Mouse (Mus musculus): ENCODE data around the gene Nbas.
A peak's percentile ranks its signal among the peaks of the same experiment; 100 is the strongest.

The Nbas gene

DNA sequence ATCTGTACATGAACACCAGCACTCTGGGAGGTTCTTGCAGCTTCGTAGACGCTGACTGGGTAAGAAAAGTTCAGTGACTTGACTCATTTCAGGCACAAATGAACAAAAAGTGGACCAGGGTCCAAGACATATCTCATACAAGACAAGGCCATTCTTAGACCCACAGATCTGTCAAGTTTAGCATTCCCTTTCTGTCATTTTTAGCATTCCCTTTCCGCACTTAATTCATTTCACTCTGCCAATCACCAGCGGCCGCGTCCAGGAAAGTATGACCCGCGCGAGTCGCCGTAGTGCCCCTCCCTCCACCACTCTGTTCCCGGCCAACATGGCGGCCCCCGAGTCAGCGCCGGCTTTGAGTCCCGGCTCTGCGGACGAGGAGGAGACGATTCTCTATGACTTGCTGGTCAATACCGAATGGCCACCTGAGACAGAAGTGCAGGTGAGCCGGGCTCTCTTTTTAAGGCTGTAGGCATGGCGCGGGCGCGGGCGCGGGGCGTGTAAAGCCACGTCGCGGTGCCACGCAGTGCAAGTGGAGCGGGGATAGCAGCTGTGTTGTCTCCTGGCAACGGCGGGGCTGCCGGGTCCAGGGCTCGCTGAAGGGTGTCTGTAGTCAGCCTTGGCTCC is at the start of gene Nbas:
Gene Nbas (plus strand): TSS at position 308 of the 624 bp plus-strand sequence.
- DNase-seq (ENCODE audit: low spot score): peak; percentile 66

DNA sequence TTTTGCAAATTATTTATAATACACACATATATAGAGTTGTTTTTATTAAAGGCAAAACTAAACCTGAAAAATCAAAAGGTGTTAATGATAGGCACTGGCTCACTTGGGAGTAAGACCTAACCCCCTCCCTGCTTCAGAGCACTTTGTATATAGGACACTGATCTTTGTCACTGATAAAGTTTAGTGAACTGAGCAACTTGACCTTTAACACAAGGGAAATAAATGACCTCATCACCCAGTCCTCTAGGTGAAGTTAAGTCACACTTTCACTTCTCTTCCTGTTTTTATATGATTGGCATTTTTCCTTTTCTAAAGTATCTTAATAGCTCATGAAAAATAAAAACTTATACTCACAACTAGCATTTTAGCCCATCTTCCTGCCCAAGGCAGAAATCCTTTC is 26.5 kb upstream of the Nbas start:
- no peak for DNase-seq (ENCODE audit: low spot score)

DNA sequence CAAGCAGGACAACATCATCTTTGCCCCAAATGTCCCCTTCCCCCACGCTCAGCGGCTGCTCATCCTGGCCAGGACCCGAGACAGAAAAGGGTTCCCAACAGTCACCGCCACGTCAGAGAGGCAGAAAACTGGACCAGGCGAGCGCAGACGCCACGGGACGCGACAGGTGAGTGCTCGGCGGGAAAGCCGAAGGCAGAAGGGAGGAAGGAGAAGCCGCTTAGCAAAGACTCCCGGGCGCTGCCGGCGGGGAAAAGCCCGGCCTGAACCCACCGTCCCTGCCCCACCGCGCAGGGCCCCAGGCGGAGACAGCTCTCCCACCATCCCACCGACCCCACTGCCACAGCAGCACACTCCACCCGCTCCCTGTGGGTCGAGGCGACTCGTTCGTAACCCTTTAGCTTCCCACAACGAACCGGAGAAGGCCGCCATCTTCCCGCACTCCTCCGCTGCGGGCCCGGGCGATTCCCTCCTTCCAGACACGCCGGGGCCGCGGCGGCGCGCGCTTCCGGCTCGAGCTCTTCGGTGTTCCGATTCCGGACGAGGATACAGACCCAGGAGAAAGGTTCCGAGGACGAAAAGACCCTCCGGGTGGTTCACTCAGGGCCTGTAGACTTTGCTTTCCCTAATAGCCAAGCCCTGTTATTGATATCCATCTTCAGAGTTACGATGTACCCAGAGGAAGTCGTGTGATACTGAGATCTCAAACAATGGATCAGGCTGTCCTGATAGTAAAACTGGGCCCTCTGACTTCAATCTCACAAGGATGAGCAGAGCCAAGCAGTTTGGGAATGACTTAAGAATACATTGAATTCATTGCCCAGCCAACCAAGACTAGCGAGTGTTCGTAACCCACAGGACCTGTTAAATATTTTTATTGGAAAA is 20.0 kb upstream of the Nbas start, which contains the start of gene Ddx1:
Gene Ddx1 (minus strand): TSS at position 523 of the 882 bp plus-strand sequence.
- DNase-seq (ENCODE audit: low spot score): peak; percentile 82

DNA sequence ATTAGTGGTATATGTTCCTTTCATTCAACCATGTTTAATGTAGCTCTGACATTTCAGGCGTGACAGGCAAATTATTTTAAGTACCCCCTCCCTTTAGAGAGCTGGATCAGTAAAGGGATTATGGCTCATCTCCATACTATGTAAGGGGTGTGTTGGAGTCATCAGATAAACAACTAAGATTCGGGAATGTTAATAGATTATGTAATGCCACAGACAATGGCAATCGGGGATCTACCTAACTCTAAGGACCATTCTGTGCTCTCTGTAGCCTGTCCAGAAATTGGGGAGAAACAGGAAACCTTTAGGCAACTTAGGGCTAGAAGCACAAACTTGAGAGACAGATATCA is 19.4 kb upstream of the Nbas start:
- DNase-seq (ENCODE audit: low spot score): no peak

DNA sequence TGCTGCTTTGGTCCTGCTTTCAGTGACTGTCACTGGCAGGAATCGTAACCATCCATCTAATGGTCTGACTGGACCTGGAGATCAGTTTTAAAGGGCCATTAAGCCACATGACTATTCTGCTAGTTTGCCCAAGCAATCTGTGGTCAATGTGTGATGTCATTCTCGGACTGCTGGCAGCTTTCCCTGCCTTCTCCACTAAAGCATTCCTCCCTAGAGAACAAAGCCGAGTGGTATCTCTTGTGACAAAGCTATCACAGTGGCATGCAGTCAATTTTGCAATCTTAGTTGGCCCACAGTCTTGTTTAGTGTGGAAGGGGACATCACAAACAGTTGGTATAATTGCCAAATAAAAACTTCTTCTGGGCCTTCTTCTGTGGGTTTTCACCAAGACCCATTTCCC is 13.9 kb upstream of the Nbas start:
- no peak for DNase-seq (ENCODE audit: low spot score)

DNA sequence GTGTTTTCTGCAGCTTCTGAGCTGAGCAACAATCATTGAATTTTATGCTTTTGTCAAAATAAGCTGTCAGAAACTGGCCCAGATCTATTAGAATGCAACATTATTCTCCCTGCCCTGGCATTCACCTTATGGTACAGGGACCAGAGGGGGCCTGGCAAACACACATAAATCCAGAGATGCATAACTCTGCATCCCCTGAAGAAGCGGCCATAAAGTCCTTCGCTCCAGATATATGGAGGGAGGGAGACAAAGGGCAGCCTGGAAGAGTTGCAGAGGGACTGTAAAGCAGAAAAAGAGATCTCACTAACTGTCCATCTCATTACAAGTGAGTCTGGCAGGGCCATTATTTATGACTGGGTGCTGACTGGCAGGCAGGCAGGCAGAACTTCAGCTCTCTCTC is 13.2 kb upstream of the Nbas start:
- no peak for DNase-seq (ENCODE audit: low spot score)

DNA sequence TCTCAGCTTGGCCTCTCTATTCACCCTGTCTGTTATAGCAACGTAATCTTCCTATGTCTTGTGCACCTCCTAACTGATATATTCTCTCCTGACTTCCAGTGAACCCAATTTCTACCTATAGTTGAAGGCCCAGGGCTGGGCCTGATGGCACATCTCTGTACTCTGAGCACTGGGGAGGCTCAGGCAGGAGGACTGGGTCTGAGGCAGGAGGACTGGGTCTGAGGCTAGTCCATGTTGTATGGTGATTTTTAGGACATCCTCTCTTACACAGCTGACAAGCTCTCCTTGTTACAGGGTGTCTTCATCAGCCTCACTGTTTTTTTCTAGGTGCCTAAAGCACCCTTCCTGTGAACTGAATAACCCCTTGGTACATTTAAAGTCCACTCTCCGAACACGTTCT is 521 bp upstream of the Nbas start:
- no peak for DNase-seq (ENCODE audit: low spot score)

DNA sequence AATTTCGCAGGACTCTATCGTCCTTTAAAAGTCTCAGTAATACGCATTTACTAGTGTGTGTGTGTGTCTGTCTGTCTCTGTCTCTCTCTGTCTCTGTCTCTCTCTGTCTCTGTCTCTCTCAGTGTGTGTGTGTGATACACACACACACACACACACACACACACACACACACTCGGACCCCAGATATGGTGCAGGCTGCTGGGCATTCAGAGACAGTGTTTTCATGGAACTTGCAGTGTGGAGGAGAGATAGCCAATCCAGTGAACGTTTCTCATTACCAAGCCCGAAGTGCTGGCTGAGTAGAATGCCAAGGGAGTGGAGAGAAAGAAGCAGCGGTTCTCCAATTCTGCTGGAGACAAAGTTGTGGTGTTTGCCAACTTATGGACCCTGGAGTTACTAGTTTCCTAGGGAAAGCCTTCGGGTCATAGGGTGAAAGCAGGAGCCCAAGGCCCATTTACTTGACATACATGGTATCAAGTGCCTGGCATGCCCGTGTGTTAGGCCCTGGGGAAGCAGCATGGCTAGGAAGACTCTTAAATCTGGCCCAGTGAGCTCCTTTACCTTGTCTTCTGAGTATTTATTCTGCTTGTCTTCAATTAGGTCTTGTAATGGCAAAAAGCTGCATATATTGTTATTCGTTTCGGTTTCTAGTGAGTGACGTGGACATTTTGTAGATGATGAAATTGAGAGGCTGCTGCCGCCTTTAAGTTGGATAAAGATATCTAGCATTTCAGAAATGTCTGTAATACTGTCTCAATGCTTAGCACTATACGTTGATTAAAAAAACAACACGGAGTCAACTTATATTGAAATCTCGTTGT is 847 bp downstream of the Nbas start:
- no peak for DNase-seq (ENCODE audit: low spot score)

DNA sequence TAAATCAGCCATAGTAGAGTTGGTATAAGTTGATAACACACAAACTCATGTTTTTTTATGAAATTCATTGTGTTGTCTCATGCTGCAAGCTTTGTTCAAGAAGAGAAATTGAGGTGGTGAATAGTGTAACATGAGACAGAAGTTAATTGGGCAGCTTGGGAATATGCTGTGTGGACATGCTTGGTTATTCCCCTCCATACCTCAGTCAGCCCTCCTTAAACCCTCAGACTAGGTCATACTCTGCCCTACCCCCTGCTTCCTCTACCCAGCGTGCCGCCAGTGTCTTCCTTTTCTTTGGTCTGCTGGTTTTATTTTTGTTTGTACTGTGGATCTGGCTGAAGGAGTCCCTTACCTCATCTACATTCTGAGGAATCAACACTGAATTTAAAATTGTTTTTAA is 22.5 kb downstream of the Nbas start:
- no peak for DNase-seq (ENCODE audit: low spot score)

DNA sequence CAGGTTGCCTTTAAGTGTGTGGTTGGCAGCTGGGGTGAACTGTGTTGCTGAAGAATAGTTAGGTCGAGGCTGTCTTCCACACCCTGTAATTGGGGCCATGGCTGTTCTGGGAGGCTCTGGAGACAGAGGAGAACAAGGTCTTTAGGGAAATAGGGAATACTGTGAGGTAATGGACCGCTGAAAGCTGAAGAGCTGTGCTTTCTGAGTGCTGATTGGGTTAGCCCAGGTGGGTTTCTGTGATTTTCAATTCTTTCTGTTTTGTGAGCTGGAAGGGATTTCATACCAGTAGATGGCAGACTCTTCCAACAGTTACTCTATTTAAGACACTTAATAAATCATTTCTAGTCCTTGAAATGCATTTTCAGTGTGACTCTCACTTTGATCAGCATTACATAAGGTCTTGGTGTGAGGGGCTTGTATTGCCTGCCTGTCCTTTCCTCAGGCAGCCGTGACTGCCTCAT is 24.5 kb downstream of the Nbas start:
- DNase-seq (ENCODE audit: low spot score): no peak

DNA sequence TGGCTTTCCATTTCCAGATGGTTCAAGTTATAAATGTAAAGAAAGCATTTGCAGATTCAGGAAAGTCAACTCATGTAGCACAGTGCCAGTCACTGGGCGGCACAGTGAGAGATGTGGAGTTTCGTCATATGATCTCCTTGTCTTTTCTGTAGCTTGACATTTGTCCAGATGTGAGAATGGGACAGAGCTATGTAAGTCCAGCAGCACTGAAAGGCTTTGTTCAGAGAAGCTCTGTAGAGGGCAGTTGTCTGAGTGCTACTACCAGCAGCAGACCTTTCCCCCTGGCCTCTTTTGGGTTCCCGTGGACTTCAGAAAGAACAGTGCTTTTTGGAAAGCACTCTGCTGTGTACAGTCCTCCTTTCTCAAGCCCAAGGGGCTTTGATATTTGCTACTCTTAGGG is 34.1 kb downstream of the Nbas start:
- no peak for DNase-seq (ENCODE audit: low spot score)

DNA sequence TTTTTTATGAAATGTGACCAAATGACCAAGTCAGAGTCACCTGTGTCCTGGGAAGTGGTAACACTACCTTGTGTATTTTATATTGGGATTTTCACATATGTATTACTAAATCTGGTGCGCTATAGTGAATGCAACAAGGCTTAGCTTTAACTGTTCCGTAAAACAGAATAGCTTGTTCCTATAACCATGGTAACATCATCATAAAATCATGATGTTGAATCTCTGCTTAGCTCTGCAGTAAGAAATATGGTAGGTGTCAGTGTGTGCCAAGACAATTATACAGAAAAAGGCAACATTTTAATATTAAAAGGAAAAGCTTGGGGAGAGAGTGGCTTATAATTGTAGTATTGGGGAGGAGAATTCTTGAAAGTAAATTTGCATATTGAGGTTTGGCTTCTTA is 45.0 kb downstream of the Nbas start:
- DNase-seq (ENCODE audit: low spot score): no peak

DNA sequence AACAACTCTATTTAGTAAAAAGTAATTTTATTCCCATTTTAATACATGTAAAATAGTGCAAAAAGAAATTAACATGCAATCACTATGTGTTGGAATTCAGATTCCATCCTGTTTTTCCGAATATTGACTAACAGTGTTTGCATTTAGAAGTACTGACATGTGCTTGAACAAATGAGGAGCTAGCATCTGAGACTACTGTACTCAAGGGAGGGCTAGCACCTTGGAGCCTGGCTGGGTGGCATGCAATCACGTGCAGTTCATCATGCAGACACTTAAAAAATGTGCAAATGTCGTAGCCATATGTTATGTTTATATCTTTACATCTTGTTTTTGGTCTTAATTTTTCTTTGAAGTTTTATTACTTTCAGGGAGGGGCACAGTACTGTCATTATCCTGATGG is 45.5 kb downstream of the Nbas start:
- DNase-seq (ENCODE audit: low spot score): no peak

DNA sequence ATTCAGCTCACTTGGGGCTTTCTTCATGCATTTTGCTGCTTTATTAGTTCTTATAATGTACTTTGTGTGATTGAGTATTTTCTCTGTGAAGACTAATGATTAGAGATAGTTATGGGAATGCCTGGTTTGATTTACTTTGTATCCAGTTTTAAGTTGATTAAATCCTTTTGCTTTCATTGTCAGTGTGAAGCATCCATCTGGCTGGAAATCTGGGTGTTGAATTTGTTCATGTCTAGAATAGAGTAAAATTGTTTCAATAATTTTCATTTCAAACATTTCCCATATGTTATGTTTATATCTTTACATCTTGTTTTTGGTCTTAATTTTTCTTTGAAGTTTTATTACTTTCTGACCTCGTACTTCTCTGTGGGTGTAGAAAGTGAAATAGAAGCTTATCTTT is 46.1 kb downstream of the Nbas start:
- DNase-seq (ENCODE audit: low spot score): no peak

DNA sequence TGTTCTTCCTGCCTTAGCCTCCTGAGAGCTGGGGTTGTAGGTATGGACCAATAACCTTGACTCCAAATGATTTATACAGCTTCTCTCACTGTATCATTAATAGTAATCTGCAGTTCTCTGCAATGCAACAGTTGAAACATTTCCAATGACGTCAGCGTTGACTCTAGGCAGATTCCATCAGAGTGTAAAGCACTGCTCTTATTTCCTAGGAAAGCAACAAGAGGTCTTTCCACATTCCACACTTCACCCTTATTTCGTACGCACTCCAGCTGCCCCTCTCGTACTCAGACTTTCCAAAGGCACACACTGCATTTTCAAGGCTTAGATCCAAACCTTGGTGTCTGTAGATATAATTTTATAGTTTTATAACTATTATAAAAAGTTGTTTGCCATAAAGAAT is 73.6 kb downstream of the Nbas start:
- no peak for DNase-seq (ENCODE audit: low spot score)

DNA sequence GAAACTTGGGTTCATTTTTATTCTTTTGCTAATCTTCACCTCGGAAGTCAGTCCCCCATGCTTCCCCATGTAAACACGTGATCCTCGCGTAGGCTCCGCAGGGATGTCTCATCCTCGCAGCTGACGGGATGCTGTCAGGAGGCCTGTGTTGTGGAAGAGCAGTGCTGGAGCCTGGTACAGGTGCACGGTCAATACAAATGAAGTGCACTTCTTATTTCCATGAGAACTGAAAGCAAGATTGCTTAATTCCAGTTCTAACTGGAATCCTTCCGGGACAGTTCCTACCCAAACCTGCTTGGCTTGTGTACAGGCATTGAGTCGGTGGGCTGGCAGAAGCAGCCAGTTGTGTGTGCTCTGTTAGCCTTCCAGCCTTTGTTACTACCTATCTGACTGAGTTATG is 87.3 kb downstream of the Nbas start:
- no peak for DNase-seq (ENCODE audit: low spot score)

DNA sequence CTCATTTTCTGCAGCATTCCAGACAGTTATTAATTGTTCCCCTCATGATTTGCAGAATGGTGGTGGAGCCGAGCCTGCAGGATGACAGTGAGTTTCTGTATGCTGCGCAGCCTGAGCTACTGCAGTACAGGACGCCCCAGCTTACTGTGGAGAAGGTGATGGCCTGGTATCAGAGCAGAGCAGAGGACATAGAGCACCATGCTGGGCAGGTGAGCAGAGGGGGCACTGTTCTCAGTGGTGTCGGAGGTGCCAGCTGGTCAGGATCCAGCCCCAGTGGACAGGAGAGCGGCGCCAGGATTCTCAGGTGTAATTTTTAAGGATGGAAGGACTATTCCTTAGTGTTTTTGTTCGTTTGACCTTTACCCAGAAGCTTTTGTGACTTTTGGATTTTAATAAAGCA is 87.8 kb downstream of the Nbas start:
- DNase-seq (ENCODE audit: low spot score): no peak

DNA sequence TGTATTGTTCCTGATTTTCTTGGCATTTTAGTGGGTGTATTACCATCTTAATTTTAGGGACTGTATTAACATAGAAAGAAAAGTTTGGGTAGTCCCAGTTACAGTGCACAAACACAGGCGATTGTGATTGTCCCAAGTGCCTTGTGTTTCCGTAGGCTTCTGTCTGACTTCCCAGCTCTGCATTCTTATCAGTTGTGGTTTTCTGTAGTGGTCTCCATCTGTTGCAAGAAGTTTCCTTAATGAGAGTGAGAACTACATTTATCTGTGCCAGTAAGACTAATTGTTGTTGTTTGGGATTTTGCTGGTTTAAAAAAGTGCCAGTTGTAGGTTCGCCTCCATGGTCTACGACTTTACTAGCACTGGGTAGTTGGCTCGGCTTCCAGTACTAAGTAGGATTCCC is 88.3 kb downstream of the Nbas start:
- DNase-seq (ENCODE audit: low spot score): no peak

DNA sequence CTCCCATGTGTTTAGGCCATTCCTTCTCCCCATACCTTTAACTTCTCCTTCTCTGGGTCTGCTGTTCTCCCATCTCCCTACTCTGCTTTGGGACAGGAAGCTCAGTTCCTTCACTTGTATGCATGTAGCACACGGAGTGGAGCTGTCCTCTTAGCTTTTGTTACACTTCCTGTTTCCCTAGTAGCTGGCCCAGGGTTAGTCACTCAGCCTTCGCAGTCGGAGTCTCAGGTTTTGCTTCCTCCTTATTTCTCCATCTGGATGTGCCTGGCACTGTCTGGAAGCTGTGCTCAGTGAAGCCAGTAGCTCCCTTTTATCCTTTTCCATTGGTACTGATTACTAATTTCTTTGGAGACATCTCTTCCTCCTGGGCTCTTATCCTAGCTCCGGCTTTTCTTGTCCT is 89.9 kb downstream of the Nbas start:
- DNase-seq (ENCODE audit: low spot score): no peak

DNA sequence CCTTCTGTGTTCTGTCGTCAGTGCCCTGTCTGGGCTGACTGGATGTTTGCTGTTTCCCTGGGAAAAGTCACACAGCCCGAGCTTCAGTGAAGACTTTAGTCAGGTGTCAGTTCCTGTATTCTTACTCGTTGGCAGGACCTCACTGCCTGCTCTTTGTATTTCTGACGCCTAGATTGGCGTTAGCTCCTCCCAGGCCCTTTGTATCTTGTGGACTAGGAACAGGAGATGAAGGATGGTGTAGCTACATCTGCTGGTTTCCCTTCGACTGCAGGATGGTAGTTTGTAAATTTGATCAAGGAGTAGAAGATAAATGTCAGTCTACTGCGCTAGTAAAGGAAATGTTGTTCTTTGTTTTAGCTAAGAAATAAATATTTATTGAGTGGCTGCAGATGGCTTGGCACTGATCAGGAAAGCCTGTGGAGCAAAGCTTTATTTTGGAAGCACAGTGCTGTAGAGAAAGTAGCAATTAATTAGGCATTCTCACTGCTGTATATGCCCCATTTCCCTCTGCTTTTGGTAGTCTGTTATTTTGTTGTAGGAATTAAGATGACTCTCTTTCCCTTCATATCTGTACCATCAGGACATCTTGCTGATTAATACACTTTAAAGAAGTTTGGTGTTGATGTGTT is 91.4 kb downstream of the Nbas start:
- no peak for DNase-seq (ENCODE audit: low spot score)

DNA sequence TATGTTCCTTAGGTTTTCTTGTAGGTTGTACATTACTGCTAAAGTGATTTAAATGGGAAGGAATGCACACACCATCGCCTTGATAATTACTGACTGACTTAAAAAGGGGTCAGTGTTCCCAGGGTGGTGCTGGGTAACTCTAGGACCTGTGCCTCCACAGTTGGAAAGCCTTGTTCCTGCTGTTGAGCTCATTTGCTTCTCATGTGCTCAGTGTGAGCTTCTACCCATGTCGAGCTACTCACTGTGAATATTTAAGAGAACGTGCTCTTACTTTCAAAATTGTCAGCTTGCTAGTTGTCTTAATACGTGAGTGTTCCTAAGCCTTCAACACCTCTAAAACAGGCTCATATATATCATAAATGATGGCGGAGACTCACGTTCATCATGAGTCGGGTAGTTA is 112.6 kb downstream of the Nbas start:
- no peak for DNase-seq (ENCODE audit: low spot score)

DNA sequence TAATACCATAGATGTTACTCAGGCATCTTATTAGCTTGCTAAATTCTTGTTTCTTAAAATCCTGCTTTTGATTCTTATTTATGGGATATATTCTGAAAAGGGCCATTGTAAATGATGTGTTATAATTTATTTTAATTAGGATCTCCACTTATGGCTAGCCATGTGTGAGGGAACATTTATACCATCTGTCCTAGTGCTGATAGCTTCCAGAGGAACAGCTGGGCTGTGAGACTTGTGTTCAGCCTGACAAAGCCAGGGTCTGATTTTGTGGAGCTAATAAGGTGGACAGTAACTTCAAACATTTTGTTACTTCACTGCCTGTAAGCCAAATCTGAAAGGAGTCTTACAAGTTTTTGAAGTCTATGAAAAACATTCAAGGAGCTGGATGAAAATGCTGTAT is 113.1 kb downstream of the Nbas start:
- DNase-seq (ENCODE audit: low spot score): no peak

All from T-cell, adult 2 months (primary cell).